Mouse (Mus musculus): ENCODE measurements around the gene Slc35a3. TPM values are rescaled to one million over a fixed set of nuclear protein-coding genes. Genes with fewer than 3 reads are reported as not detected.

The Slc35a3 gene
- polyA plus RNA-seq (2012; rRNA removed), result 6.6 and 7.2 TPM in 2 replicates

DNA sequence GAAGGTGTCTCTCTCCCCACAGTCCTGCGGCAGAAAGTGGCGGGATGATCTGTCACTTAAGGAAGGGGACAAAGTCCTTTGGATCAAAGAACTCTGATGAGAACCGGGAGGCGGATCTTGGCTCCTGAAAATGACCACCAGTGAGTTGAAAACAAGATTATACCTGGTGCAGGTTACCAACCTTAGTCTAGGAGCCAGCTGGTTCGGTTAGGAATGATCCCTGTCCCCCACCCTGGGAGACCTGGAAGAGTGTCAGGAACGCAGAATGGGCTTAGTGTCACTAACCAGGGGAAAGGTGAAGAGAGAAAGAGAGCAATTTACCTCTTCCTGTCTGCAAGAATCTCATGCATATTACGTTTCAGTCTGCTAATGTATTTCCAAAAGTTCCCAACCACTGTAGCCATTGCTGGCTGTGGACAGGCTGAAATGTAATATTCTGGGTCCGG is at the start of gene Slc35a3:
Gene Slc35a3, minus strand, starts transcription at position 396 of the 446 bp plus-strand sequence.

DNA sequence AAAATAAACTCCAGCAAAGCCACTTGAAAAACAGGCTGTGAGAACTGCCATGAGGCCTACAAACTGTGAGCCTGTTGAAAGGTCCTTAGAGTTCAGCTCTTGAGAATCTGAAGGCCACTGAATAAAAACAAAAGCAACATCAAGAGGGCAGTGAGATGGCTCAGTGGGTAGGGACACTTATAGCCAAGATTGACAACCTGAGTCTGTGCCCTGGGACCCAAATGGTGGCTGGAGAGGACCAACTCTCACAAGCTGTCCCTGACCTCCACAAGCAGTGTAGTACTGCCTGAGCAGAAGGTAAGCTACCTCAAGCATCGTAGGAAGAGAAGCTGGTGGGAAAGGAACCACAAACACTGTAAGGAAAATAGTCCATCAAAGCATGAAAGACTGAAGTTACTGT is 31.5 kb downstream of the Slc35a3 start, which contains the start of gene Gm43191:
Gene Gm43191, minus strand, starts transcription at position 101 of the 400 bp plus-strand sequence.

DNA sequence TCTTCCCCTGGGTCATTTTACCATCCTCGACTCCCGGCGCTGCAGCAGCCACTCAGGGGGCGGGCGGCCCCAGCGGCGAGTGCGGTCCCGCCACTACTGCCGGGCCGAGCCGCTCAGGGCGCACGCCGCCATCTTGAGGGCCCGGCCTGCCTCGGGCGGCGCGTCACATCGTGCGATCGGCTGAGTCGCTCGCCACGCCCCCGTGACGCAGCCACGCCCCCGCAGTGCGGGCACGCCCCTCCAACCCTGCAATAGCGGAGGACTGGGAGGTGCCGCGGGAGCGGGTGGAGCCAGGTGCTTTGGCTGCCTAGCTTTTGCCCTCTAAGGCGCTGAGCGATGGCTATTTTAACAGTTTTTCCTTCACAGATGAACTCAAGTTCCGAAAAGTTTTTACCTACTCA is 50.2 kb downstream of the Slc35a3 start, which contains the start of gene Mfsd14a:
Gene Mfsd14a, minus strand, starts transcription at position 215 of the 401 bp plus-strand sequence.

Other genes with a start within 250 kb of the Slc35a3 start
- 13.5 and 13.7 TPM in 2 replicates for gene Rtca, start 204.6 kb downstream of the Slc35a3 start, polyA plus RNA-seq (2012; rRNA removed)
- 25.1 and 28.8 TPM in 2 replicates for gene Dbt, start 199.8 kb downstream of the Slc35a3 start, polyA plus RNA-seq (2012; rRNA removed)
- gene Lrrc39, start 149.9 kb downstream of the Slc35a3 start, polyA plus RNA-seq (2012; rRNA removed), result 2.0 and 2.1 TPM in 2 replicates
- 4.7 and 4.8 TPM in 2 replicates for gene Sass6, start 117.8 kb downstream of the Slc35a3 start, polyA plus RNA-seq (2012; rRNA removed)
- 6.9 and 7.7 TPM in 2 replicates for gene Trmt13, start 98.2 kb downstream of the Slc35a3 start, polyA plus RNA-seq (2012; rRNA removed)
- 19.7 and 19.8 TPM in 2 replicates for gene Mfsd14a, start 50.2 kb downstream of the Slc35a3 start, polyA plus RNA-seq (2012; rRNA removed)
- 0.07 TPM in 1 of 2 replicates, not detected in the other for gene Gm43191, start 31.6 kb downstream of the Slc35a3 start, polyA plus RNA-seq (2012; rRNA removed)
- gene Agl, start 95.3 kb upstream of the Slc35a3 start, polyA plus RNA-seq (2012; rRNA removed), result 17.1 and 21.5 TPM in 2 replicates
- gene Frrs1, start 146.6 kb upstream of the Slc35a3 start, polyA plus RNA-seq (2012; rRNA removed), result 22.8 and 27.8 TPM in 2 replicates

All from liver, embryonic 18 days (tissue).